ENCODE assay signal across 9 mouse cellular contexts in the genomic region with DNA sequence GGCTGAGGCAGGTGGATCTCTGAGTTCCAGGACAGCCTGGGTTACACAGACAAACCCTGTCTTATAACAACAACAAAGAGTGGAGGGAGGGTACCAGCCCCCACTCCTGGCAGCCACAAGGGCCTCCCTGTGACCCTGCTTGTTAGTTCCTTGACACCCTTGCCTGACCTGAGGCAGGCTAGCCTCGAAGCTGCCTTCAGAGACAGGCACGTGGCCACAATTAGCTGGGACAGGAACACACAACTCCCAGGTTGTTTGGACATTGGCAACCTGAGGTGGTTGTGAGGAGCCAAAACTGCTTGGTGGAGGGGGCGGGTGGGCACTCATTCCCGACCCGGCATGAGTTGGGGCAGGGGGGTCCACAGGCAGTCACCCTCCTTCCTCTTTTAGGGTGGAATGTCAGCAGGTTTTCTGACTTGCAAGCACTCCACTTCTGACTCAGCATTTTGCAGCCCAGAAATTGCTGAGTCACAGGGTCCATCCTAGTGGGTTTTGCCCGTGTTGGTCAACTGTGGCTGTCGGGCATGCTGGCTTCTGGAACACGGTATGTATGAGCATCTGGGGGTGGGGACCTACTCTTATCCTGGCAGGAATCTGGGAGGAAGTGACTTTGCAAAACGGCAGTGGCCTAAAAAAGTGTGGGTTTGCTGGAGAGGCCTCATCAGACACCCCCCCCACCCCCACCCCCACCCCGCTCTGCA. TPM values are rescaled to one million over a fixed set of nuclear protein-coding genes. Genes with fewer than 3 reads are reported as not detected.
DNase-seq lines count a peak whose midpoint lies in the region; ATAC-seq and TF ChIP-seq lines count a peak whose summit lies in the region.
"Had no signal": no experiment of that assay in that cellular context is flagged by ENCODE, and none has a peak within 500 bp of the region (broad histone marks: within the 10 kb centered on the region; RNA-seq: fewer than 3 reads in every experiment).

No protein-coding gene starts in this region.

- peak overlapping the region; percentile 72 for H3K9ac ChIP-seq in liver, embryonic 16.5 days (ENCODE audit: low read depth, low read length)
- H3K9ac ChIP-seq in forebrain, embryonic 15.5 days (replicated peaks): no peak overlapping the region
- H3K9ac ChIP-seq: embryonic facial prominence, embryonic 15.5 days had no signal

- H3K4me2 ChIP-seq in liver, embryonic 16.5 days (ENCODE audit: low read depth, low read length): peak overlapping the region; percentile 74
- H3K4me2 ChIP-seq in forebrain, embryonic 15.5 days (replicated peaks): no peak overlapping the region
- H3K4me2 ChIP-seq: embryonic facial prominence, embryonic 15.5 days had no signal

- peaks cover 25% of the 10 kb centered on the region for H3K27me3 ChIP-seq in E14TG2a.4 (ENCODE audit: insufficient read depth, low read length)
- peaks cover 11% of the 10 kb centered on the region for H3K27me3 ChIP-seq in liver, embryonic 16.5 days (ENCODE audit: control insufficient read depth, insufficient read depth, low read depth, low read length)
- peaks cover 10% of the 10 kb centered on the region; the same call in 1 of the 2 replicates for H3K27me3 ChIP-seq in forebrain, embryonic 15.5 days
- H3K27me3 ChIP-seq: embryonic facial prominence, embryonic 15.5 days had no signal

- TF ChIP-seq CTCF in E14TG2a.4 (conservative IDR thresholded peaks at IDR 0.05; ENCODE audit: low read length): no peak

- H3K9me3 ChIP-seq in E14TG2a.4 (ENCODE audit: low read length): no peaks in the 10 kb centered on the region
- no peaks in the 10 kb centered on the region for H3K9me3 ChIP-seq in liver, embryonic 16.5 days (replicated peaks; ENCODE audit: control insufficient read depth, low read length)
- no peaks in the 10 kb centered on the region for H3K9me3 ChIP-seq in forebrain, embryonic 15.5 days
- H3K9me3 ChIP-seq: embryonic facial prominence, embryonic 15.5 days had no signal

- ATAC-seq in liver, embryonic 16.5 days (ENCODE audit: low read depth): peak; percentile 2; the same call in 1 of the 2 replicates
- no peak for ATAC-seq in forebrain, embryonic 15.5 days (replicated peaks)

- WGBS in liver, embryonic 16.5 days (ENCODE audit: insufficient replicate concordance): 14% methylated on average over 10 of the region's 10 CpGs
- 83% methylated on average over 10 of the region's 10 CpGs for WGBS in forebrain, embryonic 15.5 days

- peaks cover 13% of the 10 kb centered on the region for H3K36me3 ChIP-seq in E14TG2a.4 (ENCODE audit: insufficient read depth, low read length)
- H3K36me3 ChIP-seq in liver, embryonic 16.5 days (ENCODE audit: control insufficient read depth, insufficient read depth): peaks cover under 1% of the 10 kb centered on the region; the same call in 1 of the 2 replicates
- H3K36me3 ChIP-seq in forebrain, embryonic 15.5 days: peaks cover 9% of the 10 kb centered on the region; the same call in 1 of the 2 replicates

- peak overlapping the region; percentile 99 for H3K27ac ChIP-seq in liver, embryonic 16.5 days (ENCODE audit: low read length)
- no peak overlapping the region for H3K27ac ChIP-seq in forebrain, embryonic 15.5 days (replicated peaks)
- H3K27ac ChIP-seq: embryonic facial prominence, embryonic 15.5 days had no signal

- peak overlapping the region; percentile 45; the same call in 1 of the 2 replicates for H3K4me3 ChIP-seq in E14TG2a.4 (replicated peaks; ENCODE audit: low read length)
- H3K4me3 ChIP-seq in liver, embryonic 16.5 days (ENCODE audit: low read depth, low read length): peak overlapping the region; percentile 90
- H3K4me3 ChIP-seq in forebrain, embryonic 15.5 days: no peak overlapping the region
- H3K4me3 ChIP-seq: embryonic facial prominence, embryonic 15.5 days had no signal

- peaks cover 70% of the 10 kb centered on the region for H3K4me1 ChIP-seq in E14TG2a.4 (replicated peaks; ENCODE audit: low read depth, low read length)
- H3K4me1 ChIP-seq in liver, embryonic 16.5 days (ENCODE audit: control insufficient read depth, low read depth, low read length): peaks cover 50% of the 10 kb centered on the region
- peaks cover 33% of the 10 kb centered on the region for H3K4me1 ChIP-seq in forebrain, embryonic 15.5 days

- peak; percentile 41 for DNase-seq in kidney, adult 18-20 months
- DNase-seq in kidney, postnatal 4 days: no peak
- DNase-seq in brain, adult 2 months (ENCODE audit: low read depth, low spot score): peak; percentile 63
- DNase-seq in layer of hippocampus, adult 9-10 months (ENCODE audit: low spot score): no peak
- no peak for DNase-seq in layer of hippocampus, adult 11-12 months (ENCODE audit: low spot score)

RNA-seq across cellular contexts. Expression of gene Slc48a1, which starts 8.2 kb away (rescaled TPM):
- polyA plus RNA-seq in liver, embryonic 16.5 days (2015; fragmentation: Nextera tagmentation; extraction: Ambion mirVana): 98.9 and 103 TPM in 2 replicates
- 64.9 and 66.6 TPM in 2 replicates for polyA plus RNA-seq in forebrain, embryonic 15.5 days (2015; fragmentation: Nextera tagmentation; extraction: Ambion mirVana)

RNA-seq across cellular contexts. Expression of gene Rapgef3, which starts 18.8 kb away (rescaled TPM):
- 1.6 and 2.1 TPM in 2 replicates for polyA plus RNA-seq in liver, embryonic 16.5 days (2015; fragmentation: Nextera tagmentation; extraction: Ambion mirVana)
- 8.6 and 9.0 TPM in 2 replicates for polyA plus RNA-seq in forebrain, embryonic 15.5 days (2015; fragmentation: Nextera tagmentation; extraction: Ambion mirVana)

RNA-seq across cellular contexts. Expression of gene Endou, which starts 55.4 kb away (rescaled TPM):
- 0.06 and 0.21 TPM in 2 replicates for polyA plus RNA-seq in liver, embryonic 16.5 days (2015; fragmentation: Nextera tagmentation; extraction: Ambion mirVana)
- 0.22 TPM in 1 of 2 replicates, not detected in the other for polyA plus RNA-seq in forebrain, embryonic 15.5 days (2015; fragmentation: Nextera tagmentation; extraction: Ambion mirVana)

RNA-seq across cellular contexts. Expression of gene Hdac7, which starts 57.7 kb away (rescaled TPM):
- polyA plus RNA-seq in liver, embryonic 16.5 days (2015; fragmentation: Nextera tagmentation; extraction: Ambion mirVana): 4.7 and 5.8 TPM in 2 replicates
- polyA plus RNA-seq in forebrain, embryonic 15.5 days (2015; fragmentation: Nextera tagmentation; extraction: Ambion mirVana): 25.9 and 26.6 TPM in 2 replicates

Comparison
In these comparisons a context has a peak if more than half of its experiments do, and no peak if none do; other contexts are left out.
1. DNase-seq: peak in kidney, adult 18-20 months (single experiment) and brain, adult 2 months (single experiment); none in kidney, postnatal 4 days (0 of 2), layer of hippocampus, adult 9-10 months (single experiment) and layer of hippocampus, adult 11-12 months (single experiment).